Mouse (Mus musculus): Measurements from ENCODE around the gene Krtap20-2.
"Not testable (repeated sequence)": the region's sequence is repeated elsewhere in the genome, so short reads cannot be mapped to it uniquely, and the experiment has no call there.

Gene Krtap20-2

GRCm38 (mm10) chr16:89205561-89205960, at the start of gene Krtap20-2:
Gene Krtap20-2 (plus strand): TSS chr16:89205861.
- DNase-seq (ENCODE audit: low read depth, low spot score) = no peak

- DNase-seq (ENCODE audit: low read depth, low spot score) = no peak
Observed at GRCm38 (mm10) chr16:89157652-89158051, 48.0 kb upstream of the Krtap20-2 start, which contains the start of gene Gm9789. Gene Gm9789 (plus strand): TSS chr16:89157952.

DNA sequence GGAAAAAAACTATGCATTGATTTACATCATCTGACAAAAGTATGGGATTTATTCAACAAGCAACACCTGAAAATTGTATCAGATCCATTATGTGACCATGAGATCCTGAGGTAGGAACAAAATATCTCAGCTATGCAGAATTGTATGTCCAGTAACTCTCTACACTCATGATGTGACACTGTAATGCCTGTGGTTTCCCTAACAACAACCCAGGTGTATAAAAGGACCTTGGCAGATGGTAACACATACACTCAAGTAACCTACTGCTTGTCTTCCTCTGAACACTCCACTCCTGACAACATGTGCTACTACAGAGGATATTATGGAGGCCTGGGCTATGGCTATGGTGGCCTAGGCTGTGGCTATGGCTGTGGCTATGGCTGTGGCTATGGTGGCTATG, 36.5 kb upstream of the Krtap20-2 start, which contains the start of gene Gm7735:
Gm7735 (plus strand) TSS at position 301 of the 400 bp plus-strand sequence.
- not testable (repeated sequence) for DNase-seq (ENCODE audit: low read depth, low spot score)

- no peak for DNase-seq (ENCODE audit: low read depth, low spot score)
Observed at GRCm38 (mm10) chr16:89174435-89174834, 31.2 kb upstream of the Krtap20-2 start, which contains the start of gene 1110057P08Rik. Gene 1110057P08Rik (plus strand): TSS chr16:89174735.

DNA sequence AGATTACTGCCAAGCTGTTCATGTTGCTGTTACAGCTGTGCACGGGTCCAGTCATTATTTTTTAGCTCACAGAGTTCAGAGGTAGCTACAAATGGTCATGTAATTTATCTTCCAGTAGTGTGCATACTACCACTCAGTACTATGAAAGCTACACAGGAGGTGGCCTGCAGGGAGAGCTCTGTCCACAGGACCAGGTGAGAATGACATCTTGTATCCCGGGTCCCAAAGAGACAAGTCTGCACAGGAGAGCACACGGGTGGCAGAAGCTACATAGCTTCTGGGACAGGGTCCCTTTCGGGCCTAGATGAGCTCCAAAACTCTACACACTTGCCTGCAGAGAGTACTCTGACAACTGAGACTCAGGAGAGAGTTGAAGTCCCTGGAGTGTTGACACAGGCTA, 17.0 kb upstream of the Krtap20-2 start:
- no peak for DNase-seq (ENCODE audit: low read depth, low spot score)

Data from brain, adult 2 months (tissue).